Mouse (Mus musculus) intestine, embryonic 16.5 days (tissue): Measurements from ENCODE around the gene Sos1. TPM values are rescaled to one million over a fixed set of nuclear protein-coding genes. Genes with fewer than 3 reads are reported as not detected.
"Not testable (repeated sequence)": the region's sequence is repeated elsewhere in the genome, so short reads cannot be mapped to it uniquely, and the experiment has no call there.

ENCODE experiments used
- ATAC-seq: fragments of 200-750 bp; cut with Nextera tagmentation; 2 replicates; pipeline ENCODE4 v1.8.0; 2017; ENCODE audit warnings: moderate TSS enrichment, moderate library complexity
- H3K27ac ChIP-seq: fragments of 300-500 bp; sonication (generic); 2 replicates; pipeline ENCODE4 v1.5.1; 2014; ENCODE audit warnings: mild to moderate bottlenecking, low read length
- H3K27me3 ChIP-seq: fragments of 300-500 bp; sonication (generic); replicated peaks from 2 replicates; pipeline ENCODE4 v1.6.1; 2014; ENCODE audit warnings: low read length, control low read depth, mixed read lengths; ENCODE audit not compliant: control insufficient read depth, insufficient read depth
- H3K36me3 ChIP-seq: fragments of 300-500 bp; sonication (generic); 2 replicates; pipeline ENCODE4 v1.6.1; 2014; ENCODE audit warnings: low read length, control low read depth; ENCODE audit not compliant: control insufficient read depth, insufficient read depth
- H3K4me1 ChIP-seq: fragments of 300-500 bp; sonication (generic); 2 replicates; pipeline ENCODE4 v1.6.1; 2014; ENCODE audit warnings: low read length, control low read depth, mixed read lengths; ENCODE audit not compliant: control insufficient read depth, insufficient read depth
- H3K4me2 ChIP-seq: fragments of 300-500 bp; sonication (generic); 2 replicates; pipeline ENCODE4 v1.6.1; 2014; ENCODE audit warnings: low read depth, low read length, control low read depth
- H3K4me3 ChIP-seq: fragments of 300-500 bp; sonication (generic); 2 replicates; pipeline ENCODE4 v1.5.1; 2014; ENCODE audit warnings: mild to moderate bottlenecking, low read length
- H3K9ac ChIP-seq: fragments of 300-500 bp; sonication (generic); 2 replicates; pipeline ENCODE4 v1.6.1; 2014; ENCODE audit warnings: low read depth, low read length
- H3K9me3 ChIP-seq: fragments of 300-500 bp; sonication (generic); 2 replicates; pipeline ENCODE4 v1.6.1; 2016; ENCODE audit warnings: low read length, control low read depth; ENCODE audit not compliant: control insufficient read depth
- WGBS: fragments of 180-500 bp; shearing (Covaris S2); extraction: QIAGEN DNeasy Blood & Tissue Kit; methylation state at CpG from one replicate; pipeline ENCODE4 v1.1.7; 2014; 5-methylcytosine and 5-hydroxymethylcytosine counted together
- polyA plus RNA-seq: library from polyadenylated mRNA; unstranded; fragments of >200 nt; fragmentation: Nextera tagmentation; extraction: Ambion mirVana; gene quantifications from 2 replicates; pipeline ENCODE4 v1.2.1, GENCODE M21; 2015

The Sos1 gene
- polyA plus RNA-seq, 1 experiment from 2014 or later = 2.7 TPM

DNA sequence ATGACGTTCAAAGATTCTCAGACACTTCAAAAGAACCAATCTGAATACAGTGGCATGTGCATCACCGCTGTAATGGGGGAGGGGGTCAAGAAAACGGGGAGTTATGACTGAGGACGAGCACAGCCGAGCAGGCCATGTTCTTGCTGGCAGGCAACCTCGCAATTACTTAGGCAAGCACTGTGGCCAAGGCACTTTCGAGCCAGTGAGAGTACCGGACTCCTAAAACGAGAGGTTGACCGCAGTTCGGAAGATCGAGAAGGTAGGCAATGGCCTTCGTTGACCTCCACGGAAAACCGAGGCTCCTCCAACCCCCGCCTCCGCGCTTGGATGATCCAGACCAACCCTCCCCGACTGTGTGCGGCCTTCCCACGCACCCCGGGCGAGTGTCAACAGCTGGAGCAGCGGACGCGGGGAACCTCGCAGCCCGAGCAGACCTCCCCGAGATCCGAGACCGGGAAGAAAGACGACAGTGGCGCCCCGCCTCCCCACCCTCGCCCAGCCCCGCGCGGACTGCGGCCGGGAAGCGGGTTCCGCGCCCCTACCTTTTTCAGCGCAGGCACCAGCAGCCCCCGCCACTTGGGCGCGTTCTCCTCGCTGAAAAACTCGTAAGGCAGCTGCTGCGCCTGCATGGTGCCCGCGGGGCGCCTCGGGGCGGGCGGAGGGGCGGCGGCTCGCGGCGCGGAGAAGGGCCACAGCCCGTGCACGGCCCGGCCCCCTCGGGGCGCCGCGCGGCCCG, 790 bp downstream of the Sos1 start:
- peak; percentile 52 for ATAC-seq
- H3K4me3 ChIP-seq = peak overlapping the region; percentile 94
- peak overlapping the region; percentile 68 for H3K4me2 ChIP-seq
- no peaks in the 10 kb centered on the region for H3K27me3 ChIP-seq
- WGBS = under 1% methylated on average over 60 of the region's 71 CpGs
- H3K36me3 ChIP-seq = no peaks in the 10 kb centered on the region
- peak overlapping the region; percentile 95 for H3K9ac ChIP-seq
- H3K4me1 ChIP-seq = peaks cover 14% of the 10 kb centered on the region
- no peaks in the 10 kb centered on the region for H3K9me3 ChIP-seq
- H3K27ac ChIP-seq = peak overlapping the region; percentile 91

DNA sequence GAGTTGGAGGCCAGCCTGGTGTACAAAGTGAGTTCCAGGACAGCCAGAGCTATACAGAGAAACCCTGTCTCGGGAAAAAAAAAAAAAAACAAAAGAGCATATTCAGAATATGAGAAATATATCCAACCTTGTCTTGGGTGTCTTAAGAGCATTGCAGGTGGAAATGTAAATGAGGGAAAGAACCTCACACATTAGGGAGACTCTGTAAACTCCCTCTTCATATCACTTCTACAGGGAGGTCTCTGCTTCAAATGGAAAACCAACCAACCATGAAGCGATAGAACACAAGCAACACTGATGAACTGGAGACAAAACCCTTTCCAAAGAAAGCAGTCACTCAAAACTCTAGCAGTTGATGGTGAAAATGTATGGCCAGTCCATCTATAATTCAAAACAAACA, 2.6 kb downstream of the Sos1 start:
- WGBS = 86% methylated on average over 2 of the region's 2 CpGs
- H3K9ac ChIP-seq = no peak overlapping the region
- no peaks in the 10 kb centered on the region for H3K27me3 ChIP-seq
- no peak overlapping the region for H3K4me3 ChIP-seq
- H3K4me1 ChIP-seq = peaks cover 16% of the 10 kb centered on the region
- no peak overlapping the region for H3K4me2 ChIP-seq
- H3K36me3 ChIP-seq = no peaks in the 10 kb centered on the region
- no peak for ATAC-seq
- no peak overlapping the region for H3K27ac ChIP-seq
- H3K9me3 ChIP-seq = no peaks in the 10 kb centered on the region

DNA sequence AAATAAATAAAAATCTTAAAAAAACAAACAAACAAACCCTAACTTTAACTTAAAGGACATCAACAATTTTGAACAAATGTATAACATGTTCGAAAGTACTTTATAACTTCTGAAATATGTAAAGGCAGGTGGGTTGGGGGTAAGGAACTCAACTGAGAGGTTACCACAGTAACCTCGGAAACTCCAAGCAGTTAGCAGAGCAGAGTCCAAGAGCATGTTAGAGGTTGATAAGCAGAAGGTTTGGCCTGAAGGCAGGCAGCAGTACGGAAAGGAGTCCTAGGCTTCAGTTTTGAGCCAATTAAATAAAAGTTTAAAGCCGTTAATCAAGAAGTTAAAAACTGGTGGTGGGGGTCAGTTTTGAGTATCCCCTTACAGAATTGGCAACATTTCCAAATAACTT, 3.8 kb downstream of the Sos1 start:
- 84% methylated on average over 4 of the region's 4 CpGs for WGBS
- Histone ChIP-seq H3K9ac (no peak overlapping the region), H3K4me3 (no peak overlapping the region), H3K4me2 (no peak overlapping the region), H3K27ac (no peak overlapping the region), H3K27me3 (no peaks in the 10 kb centered on the region), H3K36me3 (no peaks in the 10 kb centered on the region), H3K9me3 (no peaks in the 10 kb centered on the region), H3K4me1 (peaks cover 12% of the 10 kb centered on the region)
- no peak for ATAC-seq

DNA sequence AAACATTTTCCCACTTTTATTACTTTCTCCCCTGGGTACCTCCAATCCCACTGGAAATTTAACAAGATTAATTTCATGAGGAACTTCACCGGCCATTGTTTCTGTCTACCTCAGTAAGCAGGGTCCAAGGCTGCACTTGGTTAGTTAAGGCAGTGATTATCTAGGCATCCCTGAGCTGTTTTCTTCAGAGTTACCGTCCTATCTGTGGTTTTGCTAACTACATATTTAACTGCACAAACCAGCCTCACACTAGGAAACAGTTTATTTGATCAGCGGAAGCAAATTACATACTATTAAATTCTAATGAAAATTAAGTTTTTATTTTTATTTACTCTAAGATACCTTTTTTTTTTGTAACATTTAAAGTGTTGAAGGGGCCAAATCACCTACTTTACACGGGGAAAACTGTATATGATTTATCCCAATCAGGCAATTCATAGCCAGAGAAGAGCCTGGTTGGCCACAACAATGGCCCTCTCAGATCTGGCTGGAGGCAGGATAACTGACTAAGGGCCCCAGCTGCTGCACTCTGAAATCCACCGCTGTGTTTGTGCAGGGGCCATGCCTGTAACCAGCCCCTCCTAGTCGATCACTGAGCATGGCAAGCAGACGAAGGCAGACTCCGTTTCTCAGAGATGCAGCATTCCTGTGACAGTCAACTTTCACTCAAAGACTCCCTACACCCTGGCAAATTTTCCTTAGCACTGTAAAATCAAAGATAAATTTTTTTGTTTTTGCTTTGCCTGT, 9.0 kb downstream of the Sos1 start:
- WGBS = 37% methylated on average over 8 of the region's 8 CpGs
- no peak for ATAC-seq
- H3K27ac ChIP-seq = no peak overlapping the region

DNA sequence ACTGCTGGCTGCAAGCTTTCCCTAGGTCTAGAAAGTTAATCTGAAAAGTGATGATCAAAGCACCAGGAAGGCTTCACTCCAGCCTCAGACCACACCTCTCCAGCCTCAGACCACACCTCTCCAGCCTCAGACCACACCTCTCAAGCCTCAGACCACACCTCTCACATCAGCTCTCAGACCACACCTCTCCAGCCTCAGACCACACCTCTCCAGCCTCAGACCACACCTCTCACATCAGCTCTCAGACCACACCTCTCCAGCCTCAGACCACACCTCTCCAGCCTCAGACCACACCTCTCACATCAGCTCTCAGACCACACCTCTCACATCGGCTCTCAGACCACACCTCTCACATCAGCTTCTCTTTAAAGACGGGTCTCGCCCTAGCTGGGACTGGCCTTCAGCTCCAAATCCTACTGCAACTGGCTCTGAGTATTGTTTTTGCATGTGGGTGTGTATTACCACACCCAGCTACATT, 11.8 kb downstream of the Sos1 start:
- not testable (repeated sequence) for H3K4me2 ChIP-seq, H3K4me1 ChIP-seq, H3K36me3 ChIP-seq, H3K4me3 ChIP-seq, H3K9ac ChIP-seq, H3K9me3 ChIP-seq, H3K27me3 ChIP-seq, H3K27ac ChIP-seq
- peak; percentile 84 for ATAC-seq
- 25% methylated on average over 3 of the region's 3 CpGs for WGBS

More for the DNA sequence above, 9.0 kb downstream of the Sos1 start:
- no peaks in the 10 kb centered on the region for H3K9me3 ChIP-seq
- no peaks in the 10 kb centered on the region for H3K27me3 ChIP-seq
- no peaks in the 10 kb centered on the region for H3K36me3 ChIP-seq
- no peak overlapping the region for H3K4me2 ChIP-seq
- no peak overlapping the region for H3K4me3 ChIP-seq
- H3K4me1 ChIP-seq = peaks cover 7% of the 10 kb centered on the region
- no peak overlapping the region for H3K9ac ChIP-seq

DNA sequence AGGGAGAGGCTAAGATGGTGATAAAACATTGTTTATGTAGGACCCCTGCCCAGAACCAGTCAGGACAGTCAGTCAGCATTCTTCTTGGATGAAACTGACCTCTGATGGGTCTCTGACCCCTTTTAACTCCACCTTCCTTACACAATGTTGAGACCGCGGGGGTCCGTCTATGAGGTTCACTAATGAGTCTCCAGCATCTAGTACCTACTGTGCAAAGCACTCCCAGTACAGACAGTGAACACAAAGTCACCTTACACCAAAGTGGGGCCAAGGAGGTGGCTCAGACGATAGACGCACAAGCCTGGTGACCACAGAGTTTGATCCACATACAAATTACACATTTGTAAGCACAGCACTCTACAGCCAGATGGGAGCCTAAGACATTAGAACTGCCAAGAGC, 20.0 kb downstream of the Sos1 start:
- no peak for ATAC-seq
- H3K4me2 ChIP-seq = no peak overlapping the region
- no peak overlapping the region for H3K9ac ChIP-seq
- H3K9me3 ChIP-seq = no peaks in the 10 kb centered on the region
- no peaks in the 10 kb centered on the region for H3K36me3 ChIP-seq
- H3K27me3 ChIP-seq = no peaks in the 10 kb centered on the region
- H3K27ac ChIP-seq = no peak overlapping the region
- WGBS = 57% methylated on average over 5 of the region's 5 CpGs
- H3K4me3 ChIP-seq = no peak overlapping the region
- no peaks in the 10 kb centered on the region for H3K4me1 ChIP-seq

DNA sequence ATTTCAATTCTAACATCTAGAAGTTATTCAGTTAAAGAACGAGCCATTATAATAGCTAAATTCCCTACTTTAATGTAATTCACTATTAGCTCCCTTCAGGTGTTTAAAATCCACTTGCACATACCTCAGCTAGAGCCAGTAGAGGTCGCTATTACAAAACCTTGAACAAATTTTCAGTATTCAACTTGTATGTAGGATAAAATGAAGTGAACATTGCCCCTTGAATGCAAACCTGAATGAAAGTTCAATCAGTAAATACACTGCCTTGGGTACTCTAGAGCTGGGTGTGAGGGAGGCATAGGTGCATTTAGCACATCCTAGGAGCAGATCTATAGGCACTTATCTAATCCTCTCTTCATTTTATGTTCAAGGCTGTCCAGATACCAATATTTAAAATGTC, 24.6 kb downstream of the Sos1 start:
- H3K36me3 ChIP-seq = no peaks in the 10 kb centered on the region
- no peaks in the 10 kb centered on the region for H3K9me3 ChIP-seq
- no peak overlapping the region for H3K4me3 ChIP-seq
- no peak overlapping the region for H3K4me2 ChIP-seq
- H3K4me1 ChIP-seq = no peaks in the 10 kb centered on the region
- H3K27me3 ChIP-seq = no peaks in the 10 kb centered on the region
- no peak overlapping the region for H3K27ac ChIP-seq
- 38% methylated on average over 2 of the region's 2 CpGs for WGBS
- peak; percentile 71 for ATAC-seq
- H3K9ac ChIP-seq = no peak overlapping the region

DNA sequence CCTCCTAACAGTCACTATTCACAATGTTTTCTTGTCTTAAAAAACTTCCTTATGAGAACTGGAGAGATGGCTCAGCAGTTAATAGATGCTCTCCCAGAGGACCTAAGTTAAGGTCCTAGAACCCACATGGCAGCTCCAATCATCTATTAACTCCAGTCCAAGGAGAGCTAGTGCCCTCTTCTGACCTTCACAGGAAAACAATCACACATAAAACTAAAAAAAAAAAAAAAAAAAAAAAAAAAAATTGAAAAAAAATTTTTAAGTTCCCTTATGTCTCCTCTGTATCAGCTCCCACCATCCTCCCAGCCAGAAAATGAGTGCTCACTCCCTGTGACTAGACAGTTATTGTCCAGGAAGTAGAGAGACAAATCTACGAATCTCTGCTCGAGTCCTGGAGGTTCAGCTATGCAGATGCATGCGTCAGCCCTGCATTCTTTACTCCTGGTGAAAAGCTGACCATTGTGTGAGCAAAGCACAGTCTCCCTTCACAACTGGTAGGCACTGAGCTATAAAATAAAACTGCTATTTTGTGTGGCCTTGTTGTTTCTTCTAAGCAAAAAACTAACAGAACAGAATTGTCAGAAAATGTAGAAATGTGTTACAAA, 29.7 kb downstream of the Sos1 start:
- no peak overlapping the region for H3K27ac ChIP-seq
- no peaks in the 10 kb centered on the region for H3K27me3 ChIP-seq
- WGBS = 74% methylated on average over 3 of the region's 3 CpGs
- no peak overlapping the region for H3K4me3 ChIP-seq
- no peaks in the 10 kb centered on the region; the same call in 1 of the 2 replicates for H3K36me3 ChIP-seq
- no peak overlapping the region for H3K4me2 ChIP-seq
- H3K4me1 ChIP-seq = no peaks in the 10 kb centered on the region
- H3K9me3 ChIP-seq = no peaks in the 10 kb centered on the region
- no peak overlapping the region for H3K9ac ChIP-seq
- ATAC-seq = no peak

DNA sequence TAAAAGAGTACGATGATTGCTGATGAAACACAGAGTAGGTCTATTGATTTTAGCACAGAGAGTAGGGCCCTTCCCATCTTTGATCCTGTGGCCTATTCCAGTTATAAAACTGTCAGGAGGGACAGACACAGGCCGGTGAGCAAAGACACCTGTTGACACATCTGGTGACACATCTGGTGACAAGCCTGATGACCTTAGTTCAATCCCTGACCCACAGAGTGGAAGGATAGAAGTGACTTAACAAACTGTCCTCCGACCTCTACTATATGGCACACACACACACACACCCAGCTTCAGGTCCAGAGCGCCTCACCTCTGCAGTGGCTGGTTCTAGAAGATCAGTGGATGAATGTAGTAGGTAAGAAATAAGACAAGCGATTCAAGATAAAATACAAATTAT, 33.8 kb downstream of the Sos1 start:
- no peak overlapping the region for H3K9ac ChIP-seq
- no peak overlapping the region for H3K4me3 ChIP-seq
- 77% methylated on average over 5 of the region's 5 CpGs for WGBS
- peak; percentile 46; the same call in 1 of the 2 replicates for ATAC-seq
- no peaks in the 10 kb centered on the region; the same call in 1 of the 2 replicates for H3K36me3 ChIP-seq
- H3K27ac ChIP-seq = no peak overlapping the region
- H3K27me3 ChIP-seq = no peaks in the 10 kb centered on the region
- no peaks in the 10 kb centered on the region for H3K4me1 ChIP-seq
- no peaks in the 10 kb centered on the region for H3K9me3 ChIP-seq
- no peak overlapping the region for H3K4me2 ChIP-seq
